Mouse (Mus musculus): ENCODE results near the gene Clic3.

DNA sequence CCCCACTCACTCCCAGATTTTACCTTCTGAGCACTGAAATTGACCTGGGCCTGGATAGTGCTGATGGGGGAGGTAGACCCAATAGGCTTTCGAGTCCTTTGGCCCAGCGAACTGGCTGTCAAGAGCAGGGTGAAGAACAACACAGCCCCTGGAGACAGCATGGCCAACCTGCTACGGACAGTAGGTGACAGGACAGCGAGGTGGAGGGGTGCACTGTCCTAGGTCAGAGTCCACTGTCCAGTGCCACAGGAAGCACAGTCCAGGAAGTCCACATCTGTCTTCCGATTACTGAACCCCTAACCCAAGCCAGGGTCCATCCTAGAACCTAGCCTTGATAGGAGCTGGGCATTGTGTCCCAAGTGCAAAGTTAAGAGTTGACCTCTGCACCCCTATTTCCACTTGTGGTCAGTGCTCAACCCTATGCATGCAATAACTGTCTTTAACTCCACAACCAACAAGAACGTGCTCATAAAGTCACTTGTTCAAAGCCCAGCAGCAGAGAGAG is 43.5 kb downstream of the Clic3 start:
- no peak; the same call in 1 of the 2 replicates for TF ChIP-seq POLR2A (IDR thresholded peaks at IDR 0.05; ENCODE audit: low read depth, low read length)
- TF ChIP-seq CTCF (IDR thresholded peaks at IDR 0.05; ENCODE audit: borderline replicate concordance, insufficient read depth, low read length): no peak
